ENCODE assay signal across 16 mouse cellular contexts in the genomic region with DNA sequence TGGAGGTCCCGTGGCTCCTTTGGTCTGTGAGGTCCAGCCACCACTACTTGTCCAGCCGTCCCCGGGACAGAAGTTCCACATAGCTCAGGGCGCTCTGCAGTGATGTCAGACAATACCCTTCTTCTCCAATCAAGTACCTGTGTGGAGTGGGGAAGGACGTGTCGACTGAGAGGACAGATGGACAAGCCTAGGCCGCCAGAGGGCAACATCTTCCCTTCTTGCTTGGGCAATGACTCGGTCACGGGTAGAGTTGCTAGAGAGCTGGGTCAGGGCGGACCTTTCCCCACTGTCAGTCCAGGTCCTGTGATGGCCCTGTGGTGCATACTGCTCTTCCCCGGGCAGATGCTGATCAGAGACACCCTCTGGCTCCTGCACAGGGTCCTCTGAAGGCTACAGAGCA. TPM values are rescaled to one million over a fixed set of nuclear protein-coding genes. Genes with fewer than 3 reads are reported as not detected.
DNase-seq lines count a peak whose midpoint lies in the region; ATAC-seq and TF ChIP-seq lines count a peak whose summit lies in the region.
"Had no signal": no experiment of that assay in that cellular context is flagged by ENCODE, and none has a peak within 500 bp of the region (broad histone marks: within the 10 kb centered on the region; RNA-seq: fewer than 3 reads in every experiment).

No protein-coding gene starts in this region.

- H3K27ac ChIP-seq in embryonic facial prominence, embryonic 12.5 days, result no peak overlapping the region
- no peak overlapping the region for H3K27ac ChIP-seq in embryonic facial prominence, embryonic 10.5 days (replicated peaks)
- H3K27ac ChIP-seq in kidney, postnatal 0 days, result no peak overlapping the region
- no peak overlapping the region for H3K27ac ChIP-seq in embryonic facial prominence, embryonic 15.5 days (replicated peaks)
- H3K27ac ChIP-seq: hindbrain, embryonic 13.5 days; midbrain, embryonic 13.5 days; neural tube, embryonic 12.5 days had no signal

- 0 out of 2 replicates have a peak, but pooled peaks have one; percentile 37 for ATAC-seq in embryonic facial prominence, embryonic 12.5 days (ENCODE audit: insufficient number of reproducible peaks, insufficient read depth, low FRiP score, low TSS enrichment)
- ATAC-seq in kidney, postnatal 0 days (replicated peaks; ENCODE audit: low FRiP score, low read depth), result no peak
- ATAC-seq in embryonic facial prominence, embryonic 15.5 days (ENCODE audit: insufficient number of reproducible peaks, low FRiP score, low TSS enrichment, low read depth), result peak; percentile 49
- ATAC-seq: forebrain, embryonic 14.5 days; midbrain, embryonic 13.5 days had no signal

- peak; percentile 38; the same call in 1 of the 2 replicates for TF ChIP-seq CTCF in kidney, postnatal 0 days (IDR thresholded peaks at IDR 0.05; ENCODE audit: low read depth)

- DNase-seq in embryonic facial prominence, embryonic 10.5 days (ENCODE audit: low spot score), result no peak
- DNase-seq in kidney, postnatal 0 days (ENCODE audit: low spot score), result no peak
- DNase-seq in kidney, adult 18-20 months, result no peak
- DNase-seq in 416B (ENCODE audit: low read depth), result peak; percentile 23
- DNase-seq in natural killer cell, adult 2 months (ENCODE audit: low spot score in 2 of 2), result no peak
- DNase-seq in thymus, postnatal 10 days (ENCODE audit: low spot score in 2 of 2), result no peak
- DNase-seq: cerebellum, adult 8-10 months; kidney, adult 11 months; lung, postnatal 14 days; thymus, adult 18-20 months had no signal

- 65% methylated on average over 11 of the region's 11 CpGs for WGBS in embryonic facial prominence, embryonic 12.5 days
- 69% methylated on average over 11 of the region's 11 CpGs for WGBS in embryonic facial prominence, embryonic 10.5 days
- 73% methylated on average over 11 of the region's 11 CpGs for WGBS in kidney, postnatal 0 days
- WGBS in embryonic facial prominence, embryonic 15.5 days, result 70% methylated on average over 11 of the region's 11 CpGs

- no peaks in the 10 kb centered on the region for H3K9me3 ChIP-seq in embryonic facial prominence, embryonic 12.5 days
- H3K9me3 ChIP-seq in embryonic facial prominence, embryonic 10.5 days, result no peaks in the 10 kb centered on the region
- H3K9me3 ChIP-seq in kidney, postnatal 0 days (replicated peaks; ENCODE audit: low read length), result no peaks in the 10 kb centered on the region
- H3K9me3 ChIP-seq in embryonic facial prominence, embryonic 15.5 days (replicated peaks), result no peaks in the 10 kb centered on the region
- H3K9me3 ChIP-seq: hindbrain, embryonic 13.5 days; midbrain, embryonic 13.5 days; neural tube, embryonic 12.5 days had no signal

- no peak overlapping the region for H3K9ac ChIP-seq in embryonic facial prominence, embryonic 12.5 days
- H3K9ac ChIP-seq in kidney, postnatal 0 days (ENCODE audit: low read depth, low read length), result no peak overlapping the region
- no peak overlapping the region for H3K9ac ChIP-seq in embryonic facial prominence, embryonic 15.5 days
- H3K9ac ChIP-seq: hindbrain, embryonic 13.5 days; midbrain, embryonic 13.5 days; neural tube, embryonic 12.5 days had no signal

- no peak overlapping the region for H3K4me2 ChIP-seq in embryonic facial prominence, embryonic 12.5 days (replicated peaks)
- no peak overlapping the region for H3K4me2 ChIP-seq in kidney, postnatal 0 days (ENCODE audit: low read length)
- H3K4me2 ChIP-seq in embryonic facial prominence, embryonic 15.5 days (replicated peaks), result no peak overlapping the region
- H3K4me2 ChIP-seq: hindbrain, embryonic 13.5 days; midbrain, embryonic 13.5 days; neural tube, embryonic 12.5 days had no signal

- no peaks in the 10 kb centered on the region for H3K4me1 ChIP-seq in embryonic facial prominence, embryonic 12.5 days
- H3K4me1 ChIP-seq in embryonic facial prominence, embryonic 10.5 days, result no peaks in the 10 kb centered on the region
- no peaks in the 10 kb centered on the region for H3K4me1 ChIP-seq in kidney, postnatal 0 days (replicated peaks; ENCODE audit: insufficient read depth, low read length)
- no peaks in the 10 kb centered on the region for H3K4me1 ChIP-seq in embryonic facial prominence, embryonic 15.5 days
- H3K4me1 ChIP-seq: hindbrain, embryonic 13.5 days; midbrain, embryonic 13.5 days; neural tube, embryonic 12.5 days had no signal

- peaks cover 62% of the 10 kb centered on the region for H3K36me3 ChIP-seq in embryonic facial prominence, embryonic 12.5 days
- peaks cover 68% of the 10 kb centered on the region for H3K36me3 ChIP-seq in embryonic facial prominence, embryonic 10.5 days (replicated peaks)
- H3K36me3 ChIP-seq in kidney, postnatal 0 days (ENCODE audit: insufficient read depth, low read length), result peaks cover 37% of the 10 kb centered on the region
- H3K36me3 ChIP-seq in embryonic facial prominence, embryonic 15.5 days, result peaks cover 63% of the 10 kb centered on the region

- H3K27me3 ChIP-seq in embryonic facial prominence, embryonic 12.5 days, result no peaks in the 10 kb centered on the region
- no peaks in the 10 kb centered on the region for H3K27me3 ChIP-seq in embryonic facial prominence, embryonic 10.5 days (replicated peaks; ENCODE audit: low read depth, poor library complexity, severe bottlenecking)
- H3K27me3 ChIP-seq in kidney, postnatal 0 days (ENCODE audit: insufficient read depth, low read length), result no peaks in the 10 kb centered on the region
- H3K27me3 ChIP-seq in embryonic facial prominence, embryonic 15.5 days, result no peaks in the 10 kb centered on the region
- H3K27me3 ChIP-seq: hindbrain, embryonic 13.5 days; midbrain, embryonic 13.5 days; neural tube, embryonic 12.5 days had no signal

- H3K4me3 ChIP-seq in embryonic facial prominence, embryonic 12.5 days, result no peak overlapping the region
- no peak overlapping the region for H3K4me3 ChIP-seq in embryonic facial prominence, embryonic 10.5 days
- H3K4me3 ChIP-seq in kidney, postnatal 0 days (replicated peaks; ENCODE audit: low read depth, low read length), result no peak overlapping the region
- no peak overlapping the region for H3K4me3 ChIP-seq in embryonic facial prominence, embryonic 15.5 days (replicated peaks)
- H3K4me3 ChIP-seq: hindbrain, embryonic 13.5 days; midbrain, embryonic 13.5 days; neural tube, embryonic 12.5 days had no signal

RNA-seq across cellular contexts. Expression of a gene that starts 7.0 kb away (rescaled TPM):
- polyA plus RNA-seq in embryonic facial prominence, embryonic 12.5 days (2016; fragmentation: Nextera tagmentation; extraction: Ambion mirVana), result 2.9 and 3.3 TPM in 2 replicates
- 1.6 and 3.0 TPM in 2 replicates for polyA plus RNA-seq in embryonic facial prominence, embryonic 10.5 days (2016; fragmentation: Nextera tagmentation; extraction: Ambion mirVana)
- polyA plus RNA-seq in kidney, postnatal 0 days (2015; fragmentation: Nextera tagmentation; extraction: Ambion mirVana), result 6.1 and 8.2 TPM in 2 replicates
- polyA plus RNA-seq in embryonic facial prominence, embryonic 15.5 days (2015; fragmentation: Nextera tagmentation; extraction: Ambion mirVana), result 5.7 and 6.8 TPM in 2 replicates

RNA-seq across cellular contexts. Expression of a gene that starts 10.9 kb away (rescaled TPM):
- polyA plus RNA-seq in embryonic facial prominence, embryonic 12.5 days (2016; fragmentation: Nextera tagmentation; extraction: Ambion mirVana), result 34.3 and 36.6 TPM in 2 replicates
- polyA plus RNA-seq in embryonic facial prominence, embryonic 10.5 days (2016; fragmentation: Nextera tagmentation; extraction: Ambion mirVana), result 29.4 and 31.1 TPM in 2 replicates
- polyA plus RNA-seq in kidney, postnatal 0 days (2015; fragmentation: Nextera tagmentation; extraction: Ambion mirVana), result 13.1 and 15.0 TPM in 2 replicates
- 26.3 and 28.7 TPM in 2 replicates for polyA plus RNA-seq in embryonic facial prominence, embryonic 15.5 days (2015; fragmentation: Nextera tagmentation; extraction: Ambion mirVana)

RNA-seq across cellular contexts. Expression of a gene that starts 11.1 kb away (rescaled TPM):
- polyA plus RNA-seq in embryonic facial prominence, embryonic 12.5 days (2016; fragmentation: Nextera tagmentation; extraction: Ambion mirVana), result 35.1 and 37.2 TPM in 2 replicates
- 22.2 and 25.1 TPM in 2 replicates for polyA plus RNA-seq in embryonic facial prominence, embryonic 10.5 days (2016; fragmentation: Nextera tagmentation; extraction: Ambion mirVana)
- polyA plus RNA-seq in kidney, postnatal 0 days (2015; fragmentation: Nextera tagmentation; extraction: Ambion mirVana), result 16.5 and 17.3 TPM in 2 replicates
- 28.0 and 31.4 TPM in 2 replicates for polyA plus RNA-seq in embryonic facial prominence, embryonic 15.5 days (2015; fragmentation: Nextera tagmentation; extraction: Ambion mirVana)

RNA-seq across cellular contexts. Expression of a gene that starts 18.4 kb away (rescaled TPM):
- 38.5 and 40.6 TPM in 2 replicates for polyA plus RNA-seq in embryonic facial prominence, embryonic 12.5 days (2016; fragmentation: Nextera tagmentation; extraction: Ambion mirVana)
- polyA plus RNA-seq in embryonic facial prominence, embryonic 10.5 days (2016; fragmentation: Nextera tagmentation; extraction: Ambion mirVana), result 35.1 and 36.4 TPM in 2 replicates
- polyA plus RNA-seq in kidney, postnatal 0 days (2015; fragmentation: Nextera tagmentation; extraction: Ambion mirVana), result 28.7 and 29.2 TPM in 2 replicates
- 36.2 and 38.3 TPM in 2 replicates for polyA plus RNA-seq in embryonic facial prominence, embryonic 15.5 days (2015; fragmentation: Nextera tagmentation; extraction: Ambion mirVana)

RNA-seq across cellular contexts. Expression of a gene that starts 30.4 kb away (rescaled TPM):
- 5.9 and 7.0 TPM in 2 replicates for polyA plus RNA-seq in embryonic facial prominence, embryonic 12.5 days (2016; fragmentation: Nextera tagmentation; extraction: Ambion mirVana)
- 5.4 and 5.9 TPM in 2 replicates for polyA plus RNA-seq in embryonic facial prominence, embryonic 10.5 days (2016; fragmentation: Nextera tagmentation; extraction: Ambion mirVana)
- 7.1 and 8.2 TPM in 2 replicates for polyA plus RNA-seq in kidney, postnatal 0 days (2015; fragmentation: Nextera tagmentation; extraction: Ambion mirVana)
- 6.9 and 9.8 TPM in 2 replicates for polyA plus RNA-seq in embryonic facial prominence, embryonic 15.5 days (2015; fragmentation: Nextera tagmentation; extraction: Ambion mirVana)
